Mouse (Mus musculus): ENCODE results near the gene Nol10. TPM values are rescaled to one million over a fixed set of nuclear protein-coding genes. Genes with fewer than 3 reads are reported as not detected.
"Not testable (repeated sequence)": the region's sequence is repeated elsewhere in the genome, so short reads cannot be mapped to it uniquely, and the experiment has no call there.

The Nol10 gene
- polyA plus RNA-seq, 1 experiment from 2014 or later = 33.6 TPM

DNA sequence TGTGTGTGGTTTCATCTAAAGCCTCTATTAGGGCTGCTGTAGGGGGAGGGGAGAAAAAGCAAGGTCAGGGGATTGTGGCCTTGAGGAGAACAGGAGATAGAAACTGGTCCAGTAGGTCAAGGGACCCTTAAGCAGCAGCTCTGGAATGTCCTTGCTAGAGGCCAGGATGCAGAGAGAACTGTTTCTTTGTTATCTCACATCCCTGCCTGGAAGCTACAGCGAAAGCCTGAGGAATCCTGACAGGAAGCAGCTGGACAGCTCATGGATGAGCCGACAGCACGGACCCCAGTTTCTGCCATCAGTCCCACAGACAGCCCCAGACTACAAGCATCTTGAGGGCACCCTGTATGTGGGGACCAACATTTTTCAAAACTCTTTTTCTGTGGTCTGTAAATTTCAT, 120.1 kb downstream of the Nol10 start:
- no peaks in the 10 kb centered on the region for H3K27me3 ChIP-seq (ENCODE audit: control insufficient read depth, insufficient read depth, low read length)
- no peak overlapping the region for H3K27ac ChIP-seq (ENCODE audit: low read depth, low read length)
- no peak for DNase-seq (ENCODE audit: low spot score)
- no peaks in the 10 kb centered on the region for H3K9me3 ChIP-seq (ENCODE audit: control insufficient read depth, low read length)
- H3K36me3 ChIP-seq (ENCODE audit: control insufficient read depth, insufficient read depth, low read length) = no peaks in the 10 kb centered on the region
- no peak overlapping the region for H3K4me3 ChIP-seq (ENCODE audit: low read depth, low read length)
- ATAC-seq (ENCODE audit: insufficient read depth, low FRiP score, low TSS enrichment) = no peak
- H3K9ac ChIP-seq (ENCODE audit: low read length) = no peak overlapping the region
- no peak overlapping the region for H3K4me2 ChIP-seq (ENCODE audit: low read depth)
- WGBS = 56% methylated on average over 3 of the region's 3 CpGs
- H3K4me1 ChIP-seq (ENCODE audit: control insufficient read depth, insufficient read depth, low read length) = no peaks in the 10 kb centered on the region

DNA sequence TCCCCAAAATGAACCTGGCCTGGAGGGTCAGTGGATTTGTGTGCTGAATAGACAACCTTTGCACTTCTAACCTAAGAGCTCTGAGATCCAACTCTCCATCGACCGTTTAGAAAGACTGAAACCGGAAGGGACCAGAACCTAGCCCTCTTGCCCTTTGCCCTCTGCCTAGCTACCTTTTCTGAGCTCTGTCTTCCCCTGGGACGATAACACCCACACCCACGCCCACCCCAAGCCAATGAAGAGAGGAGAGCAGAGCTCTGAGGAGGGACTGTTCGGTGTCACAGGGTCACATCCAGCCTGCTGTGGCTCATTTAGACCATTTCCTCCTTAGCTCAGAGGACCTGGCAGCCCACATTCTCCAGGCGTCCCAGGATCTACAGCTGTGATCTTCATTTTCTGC, 121.6 kb downstream of the Nol10 start:
- Histone ChIP-seq H3K9ac (ENCODE audit: low read length) (no peak overlapping the region), H3K9me3 (ENCODE audit: control insufficient read depth, low read length) (no peaks in the 10 kb centered on the region), H3K27ac (ENCODE audit: low read depth, low read length) (no peak overlapping the region), H3K27me3 (ENCODE audit: control insufficient read depth, insufficient read depth, low read length) (no peaks in the 10 kb centered on the region), H3K4me2 (ENCODE audit: low read depth) (no peak overlapping the region), H3K4me3 (ENCODE audit: low read depth, low read length) (no peak overlapping the region), H3K36me3 (ENCODE audit: control insufficient read depth, insufficient read depth, low read length) (no peaks in the 10 kb centered on the region), H3K4me1 (ENCODE audit: control insufficient read depth, insufficient read depth, low read length) (no peaks in the 10 kb centered on the region)
- ATAC-seq (ENCODE audit: insufficient read depth, low FRiP score, low TSS enrichment) (no peak), DNase-seq (ENCODE audit: low spot score) (no peak)
- WGBS = 78% methylated on average over 7 of the region's 7 CpGs

- H3K4me1 ChIP-seq (ENCODE audit: control insufficient read depth, insufficient read depth, low read length); H3K36me3 ChIP-seq (ENCODE audit: control insufficient read depth, insufficient read depth, low read length); ATAC-seq (ENCODE audit: insufficient read depth, low FRiP score, low TSS enrichment); H3K9ac ChIP-seq (ENCODE audit: low read length); H3K9me3 ChIP-seq (ENCODE audit: control insufficient read depth, low read length); H3K4me2 ChIP-seq (ENCODE audit: low read depth); H3K27me3 ChIP-seq (ENCODE audit: control insufficient read depth, insufficient read depth, low read length); H3K27ac ChIP-seq (ENCODE audit: low read depth, low read length); H3K4me3 ChIP-seq (ENCODE audit: low read depth, low read length); DNase-seq (ENCODE audit: low spot score): not testable (repeated sequence)
Observed at GRCm38 (mm10) chr12:17470528-17470927, 122.3 kb downstream of the Nol10 start.

- Histone ChIP-seq H3K36me3 (ENCODE audit: control insufficient read depth, insufficient read depth, low read length) (no peaks in the 10 kb centered on the region), H3K4me2 (ENCODE audit: low read depth) (no peak overlapping the region), H3K4me3 (ENCODE audit: low read depth, low read length) (no peak overlapping the region), H3K4me1 (ENCODE audit: control insufficient read depth, insufficient read depth, low read length) (no peaks in the 10 kb centered on the region), H3K27me3 (ENCODE audit: control insufficient read depth, insufficient read depth, low read length) (no peaks in the 10 kb centered on the region), H3K9ac (ENCODE audit: low read length) (no peak overlapping the region), H3K9me3 (ENCODE audit: control insufficient read depth, low read length) (no peaks in the 10 kb centered on the region), H3K27ac (ENCODE audit: low read depth, low read length) (no peak overlapping the region)
- DNase-seq (ENCODE audit: low spot score) (no peak), ATAC-seq (ENCODE audit: insufficient read depth, low FRiP score, low TSS enrichment) (no peak)
- 93% methylated on average over 1 of the region's 1 CpGs for WGBS
Observed at GRCm38 (mm10) chr12:17471405-17471804, 123.1 kb downstream of the Nol10 start.

GRCm38 (mm10) chr12:17473128-17473527, 124.9 kb downstream of the Nol10 start:
- no peak for DNase-seq (ENCODE audit: low spot score)

DNA sequence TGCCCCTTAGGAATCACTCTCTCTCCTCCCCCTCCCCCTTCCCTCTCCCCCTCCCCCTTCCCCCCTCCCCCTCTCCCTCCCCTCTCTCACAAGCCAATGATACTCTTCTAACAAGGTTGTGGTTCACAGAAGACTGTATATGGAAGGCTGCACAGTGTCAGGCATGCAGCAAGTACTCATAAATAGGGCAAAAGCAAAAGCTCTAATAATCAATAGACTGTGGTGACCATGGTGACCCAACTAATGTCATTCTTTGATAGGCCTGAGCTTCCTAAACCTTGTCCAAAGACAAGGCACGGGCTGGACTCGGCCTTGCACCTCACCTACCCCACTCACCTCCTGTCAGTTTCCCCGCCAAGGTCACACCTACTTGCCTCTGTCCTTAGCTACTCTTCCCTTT, 125.6 kb downstream of the Nol10 start:
- DNase-seq (ENCODE audit: low spot score) = no peak
- Histone ChIP-seq H3K36me3 (ENCODE audit: control insufficient read depth, insufficient read depth, low read length) (no peaks in the 10 kb centered on the region), H3K9ac (ENCODE audit: low read length) (no peak overlapping the region), H3K9me3 (ENCODE audit: control insufficient read depth, low read length) (no peaks in the 10 kb centered on the region), H3K27me3 (ENCODE audit: control insufficient read depth, insufficient read depth, low read length) (no peaks in the 10 kb centered on the region), H3K27ac (ENCODE audit: low read depth, low read length) (no peak overlapping the region), H3K4me2 (ENCODE audit: low read depth) (no peak overlapping the region), H3K4me1 (ENCODE audit: control insufficient read depth, insufficient read depth, low read length) (no peaks in the 10 kb centered on the region), H3K4me3 (ENCODE audit: low read depth, low read length) (no peak overlapping the region)
- ATAC-seq (ENCODE audit: insufficient read depth, low FRiP score, low TSS enrichment) = no peak
- 93% methylated on average over 3 of the region's 3 CpGs for WGBS

More at GRCm38 (mm10) chr12:17473128-17473527, 124.9 kb downstream of the Nol10 start:
- H3K9ac ChIP-seq (ENCODE audit: low read length) = no peak overlapping the region
- H3K4me2 ChIP-seq (ENCODE audit: low read depth) = no peak overlapping the region
- H3K4me1 ChIP-seq (ENCODE audit: control insufficient read depth, insufficient read depth, low read length) = no peaks in the 10 kb centered on the region
- H3K4me3 ChIP-seq (ENCODE audit: low read depth, low read length) = no peak overlapping the region
- no peaks in the 10 kb centered on the region for H3K9me3 ChIP-seq (ENCODE audit: control insufficient read depth, low read length)
- H3K27me3 ChIP-seq (ENCODE audit: control insufficient read depth, insufficient read depth, low read length) = no peaks in the 10 kb centered on the region
- no peaks in the 10 kb centered on the region for H3K36me3 ChIP-seq (ENCODE audit: control insufficient read depth, insufficient read depth, low read length)
- ATAC-seq (ENCODE audit: insufficient read depth, low FRiP score, low TSS enrichment) = no peak
- no peak overlapping the region for H3K27ac ChIP-seq (ENCODE audit: low read depth, low read length)
- 89% methylated on average over 3 of the region's 3 CpGs for WGBS

DNA sequence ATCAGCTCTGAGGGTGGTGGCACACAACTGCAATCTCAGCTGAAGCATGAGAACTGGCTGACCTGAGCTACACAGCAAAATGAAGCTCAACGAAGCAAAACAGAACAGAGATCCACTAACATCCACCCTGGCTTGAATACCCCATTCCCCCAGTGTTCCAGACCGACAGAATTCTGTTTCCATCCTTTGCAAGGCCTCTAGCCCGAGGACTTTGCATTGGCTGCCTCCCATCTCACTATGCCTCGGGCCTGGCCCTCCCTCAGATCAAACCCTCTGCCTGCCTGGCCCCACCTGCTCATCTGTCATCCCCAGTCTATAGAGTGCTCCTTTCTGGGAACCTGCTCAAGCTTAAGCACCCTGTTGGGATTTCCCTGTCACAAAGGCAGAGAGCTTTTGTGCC, 126.4 kb downstream of the Nol10 start:
- Histone ChIP-seq H3K4me3 (ENCODE audit: low read depth, low read length) (no peak overlapping the region), H3K36me3 (ENCODE audit: control insufficient read depth, insufficient read depth, low read length) (no peaks in the 10 kb centered on the region), H3K9ac (ENCODE audit: low read length) (no peak overlapping the region), H3K27ac (ENCODE audit: low read depth, low read length) (no peak overlapping the region), H3K27me3 (ENCODE audit: control insufficient read depth, insufficient read depth, low read length) (no peaks in the 10 kb centered on the region), H3K4me2 (ENCODE audit: low read depth) (no peak overlapping the region), H3K4me1 (ENCODE audit: control insufficient read depth, insufficient read depth, low read length) (no peaks in the 10 kb centered on the region), H3K9me3 (ENCODE audit: control insufficient read depth, low read length) (no peaks in the 10 kb centered on the region)
- ATAC-seq (ENCODE audit: insufficient read depth, low FRiP score, low TSS enrichment) (no peak), DNase-seq (ENCODE audit: low spot score) (no peak)
- WGBS = 68% methylated on average over 4 of the region's 4 CpGs

- Histone ChIP-seq H3K4me1 (ENCODE audit: control insufficient read depth, insufficient read depth, low read length) (no peaks in the 10 kb centered on the region), H3K4me3 (ENCODE audit: low read depth, low read length) (no peak overlapping the region), H3K36me3 (ENCODE audit: control insufficient read depth, insufficient read depth, low read length) (no peaks in the 10 kb centered on the region), H3K4me2 (ENCODE audit: low read depth) (no peak overlapping the region), H3K27me3 (ENCODE audit: control insufficient read depth, insufficient read depth, low read length) (no peaks in the 10 kb centered on the region), H3K27ac (ENCODE audit: low read depth, low read length) (no peak overlapping the region), H3K9me3 (ENCODE audit: control insufficient read depth, low read length) (no peaks in the 10 kb centered on the region), H3K9ac (ENCODE audit: low read length) (no peak overlapping the region)
- no peak for ATAC-seq (ENCODE audit: insufficient read depth, low FRiP score, low TSS enrichment)
- 84% methylated on average over 4 of the region's 4 CpGs for WGBS
- no peak for DNase-seq (ENCODE audit: low spot score)
Observed at GRCm38 (mm10) chr12:17475146-17475545, 126.9 kb downstream of the Nol10 start.

DNA sequence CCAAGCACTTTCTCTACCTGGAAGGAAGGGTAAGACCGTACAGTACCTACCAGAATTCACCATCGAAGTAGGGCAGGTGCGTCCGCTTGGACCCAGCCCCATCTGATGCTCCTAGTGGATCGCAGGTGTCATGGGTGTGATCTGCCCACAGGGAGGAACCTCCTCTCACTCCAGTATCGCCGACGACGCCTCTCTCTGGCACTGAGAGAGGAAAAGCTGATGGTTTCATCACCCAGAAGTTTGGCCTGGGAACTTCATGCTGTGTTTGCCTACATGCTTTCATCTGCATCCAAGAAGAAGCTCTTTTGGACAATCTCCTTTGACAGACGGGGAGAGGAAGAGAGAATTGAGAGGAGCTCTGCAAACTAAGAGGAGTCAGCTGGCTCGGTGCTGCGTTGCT, 129.9 kb downstream of the Nol10 start:
- ATAC-seq (ENCODE audit: insufficient read depth, low FRiP score, low TSS enrichment) = no peak
- Histone ChIP-seq H3K27ac (ENCODE audit: low read depth, low read length) (no peak overlapping the region), H3K27me3 (ENCODE audit: control insufficient read depth, insufficient read depth, low read length) (no peaks in the 10 kb centered on the region), H3K36me3 (ENCODE audit: control insufficient read depth, insufficient read depth, low read length) (no peaks in the 10 kb centered on the region), H3K9me3 (ENCODE audit: control insufficient read depth, low read length) (no peaks in the 10 kb centered on the region), H3K4me1 (ENCODE audit: control insufficient read depth, insufficient read depth, low read length) (no peaks in the 10 kb centered on the region), H3K4me2 (ENCODE audit: low read depth) (no peak overlapping the region), H3K9ac (ENCODE audit: low read length) (no peak overlapping the region), H3K4me3 (ENCODE audit: low read depth, low read length) (no peak overlapping the region)
- WGBS = 90% methylated on average over 12 of the region's 12 CpGs
- no peak for DNase-seq (ENCODE audit: low spot score)

Data from neural tube, embryonic 11.5 days (tissue).